Mouse (Mus musculus) skeletal muscle tissue, postnatal 0 days (tissue): ENCODE data around the gene Srsy. TPM values are rescaled to one million over a fixed set of nuclear protein-coding genes. Genes with fewer than 3 reads are reported as not detected.

Experiments
- polyA plus RNA-seq: library from polyadenylated mRNA; unstranded; fragments of >200 nt; fragmentation: Nextera tagmentation; extraction: Ambion mirVana; gene quantifications from 2 replicates; pipeline ENCODE4 v1.2.1, GENCODE M21; 2015

Srsy gene
- polyA plus RNA-seq: not detected in 2 replicates

GRCm38 (mm10) chrY:17937230-17937629, at the start of gene Srsy:
Gene Srsy (minus strand): TSS chrY:17937330.

Other genes starting within 250 kb of the Srsy start
- not detected in 2 replicates for gene Gm21904, start 91.1 kb downstream of the Srsy start, polyA plus RNA-seq
- not detected in 2 replicates for gene Gm20772, start 62.6 kb downstream of the Srsy start, polyA plus RNA-seq
- gene Gm20831, start 62.6 kb downstream of the Srsy start, polyA plus RNA-seq: not detected in 2 replicates
- gene Gm21764, start 124.5 kb upstream of the Srsy start, polyA plus RNA-seq: not detected in 2 replicates
- gene Ssty1, start 151.8 kb upstream of the Srsy start, polyA plus RNA-seq: not detected in 2 replicates